Mouse (Mus musculus) left cerebral cortex, postnatal 4 days (tissue): ENCODE measurements around the gene Dntt. TPM values are rescaled to one million over a fixed set of nuclear protein-coding genes. Genes with fewer than 3 reads are reported as not detected.

Source experiments
- DNase-seq: peaks from one replicate; pipeline ENCODE4 v3.0.0-alpha.2; 2022
- intact Hi-C: fragments of 180-260 bp; cut with DNase I; formaldehyde crosslinking; loops from one replicate; pipeline ENCODE4 v1.15.1; 2025
- total RNA-seq, 2 experiments: library from RNA; stranded (reverse); gene quantifications; 2 replicates each; pipeline ENCODE4 v1.2.3; 2021

Dntt gene
- total RNA-seq, result under 1 TPM in 1 of 2 experiments, not detected in 1; 0.32 TPM

DNA sequence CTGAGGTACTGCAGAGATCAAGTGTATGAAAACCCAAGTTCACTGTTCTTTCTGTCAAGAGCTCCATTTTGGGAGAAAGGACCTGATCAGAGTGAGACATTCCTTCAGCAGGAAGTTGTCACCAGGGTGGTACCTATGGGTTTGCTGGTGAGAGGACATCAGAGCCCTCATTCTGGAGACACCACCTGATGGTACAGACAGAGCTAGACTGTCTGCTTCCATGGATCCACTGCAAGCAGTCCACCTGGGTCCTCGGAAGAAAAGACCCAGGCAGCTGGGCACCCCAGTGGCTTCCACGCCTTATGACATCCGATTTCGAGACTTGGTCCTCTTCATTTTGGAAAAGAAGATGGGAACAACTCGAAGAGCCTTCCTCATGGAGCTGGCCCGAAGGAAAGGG, at the start of gene Dntt:
Gene Dntt (plus strand): TSS at position 57 of the 400 bp plus-strand sequence.
- no peak for DNase-seq
- intact Hi-C loops, result no loop called here

DNA sequence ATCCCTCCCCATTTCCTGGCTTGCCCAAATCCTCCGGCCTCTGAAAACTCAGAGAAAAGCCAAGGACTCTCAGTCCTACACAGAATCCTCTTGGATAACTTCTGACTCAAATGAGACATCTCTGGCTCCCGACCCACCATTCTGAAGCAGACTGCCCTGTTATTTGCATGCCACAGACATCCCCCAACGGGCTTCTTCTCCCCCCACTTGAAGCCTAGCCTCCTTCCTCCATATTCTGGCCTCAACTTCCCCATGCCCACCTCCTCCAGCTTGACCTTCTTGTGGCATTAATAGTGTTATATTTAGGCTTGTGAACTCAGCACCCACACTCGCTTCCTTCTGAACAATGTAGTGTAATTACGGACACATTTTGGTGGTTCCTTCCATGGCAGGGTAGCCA, 48.4 kb upstream of the Dntt start:
- intact Hi-C loops, result no loop called here
- DNase-seq, result no peak

DNA sequence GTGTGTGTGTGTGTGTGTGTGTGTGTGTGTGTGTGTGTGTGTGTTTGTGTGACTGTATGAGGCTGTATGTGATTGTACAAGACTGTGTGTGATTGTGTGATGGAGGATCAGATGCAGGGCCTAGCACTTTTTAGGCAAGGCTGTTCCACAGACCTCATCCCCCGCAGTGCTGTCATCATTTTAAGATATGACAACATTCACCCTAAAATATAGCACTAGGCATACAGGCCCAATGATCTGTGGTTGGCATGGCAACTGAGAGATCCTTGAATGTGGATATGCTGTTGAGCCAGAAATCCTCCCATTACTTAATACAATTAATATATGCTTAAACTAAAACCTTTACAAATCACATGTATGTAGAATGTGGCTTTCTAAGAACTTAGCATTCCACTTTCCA, 44.5 kb upstream of the Dntt start:
- intact Hi-C loops, result no loop called here
- no peak for DNase-seq

- DNase-seq, result no peak
- intact Hi-C loops, result no loop called here
These were observed 40.2 kb upstream of the Dntt start for GRCm38 (mm10) chr19:40988856-40989255.

DNA sequence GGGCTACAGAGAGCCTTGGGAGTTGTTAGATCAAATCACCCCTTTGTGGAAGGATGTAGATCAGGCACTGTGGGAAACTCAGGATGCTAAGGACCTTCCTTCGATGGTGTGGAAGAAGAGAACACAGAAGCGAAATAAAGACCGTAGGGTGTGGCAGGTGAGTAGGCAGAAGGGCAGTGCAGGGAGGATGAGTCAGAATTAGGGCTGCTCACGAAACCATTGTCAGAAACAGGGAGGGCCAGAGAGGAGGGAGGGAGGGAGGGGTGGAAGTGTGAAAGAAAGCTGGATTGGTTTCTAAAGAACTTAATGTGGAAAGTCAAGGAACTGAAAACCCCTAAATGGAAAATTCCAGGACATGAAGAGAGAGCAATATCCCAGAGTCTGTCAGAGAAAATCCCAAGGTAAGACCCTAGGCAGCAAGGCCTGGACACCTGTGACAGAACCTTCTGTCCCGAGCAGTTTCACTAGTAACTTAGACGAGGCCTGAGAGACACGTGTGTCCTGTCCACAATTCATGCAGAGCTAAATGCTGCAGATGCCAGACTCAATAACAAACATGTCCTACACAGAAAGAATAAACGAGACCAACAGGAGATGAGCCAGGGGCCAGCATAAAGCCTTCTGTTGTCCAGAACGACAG, 39.0 kb upstream of the Dntt start:
- DNase-seq, result no peak
- intact Hi-C loops, result no loop called here

DNA sequence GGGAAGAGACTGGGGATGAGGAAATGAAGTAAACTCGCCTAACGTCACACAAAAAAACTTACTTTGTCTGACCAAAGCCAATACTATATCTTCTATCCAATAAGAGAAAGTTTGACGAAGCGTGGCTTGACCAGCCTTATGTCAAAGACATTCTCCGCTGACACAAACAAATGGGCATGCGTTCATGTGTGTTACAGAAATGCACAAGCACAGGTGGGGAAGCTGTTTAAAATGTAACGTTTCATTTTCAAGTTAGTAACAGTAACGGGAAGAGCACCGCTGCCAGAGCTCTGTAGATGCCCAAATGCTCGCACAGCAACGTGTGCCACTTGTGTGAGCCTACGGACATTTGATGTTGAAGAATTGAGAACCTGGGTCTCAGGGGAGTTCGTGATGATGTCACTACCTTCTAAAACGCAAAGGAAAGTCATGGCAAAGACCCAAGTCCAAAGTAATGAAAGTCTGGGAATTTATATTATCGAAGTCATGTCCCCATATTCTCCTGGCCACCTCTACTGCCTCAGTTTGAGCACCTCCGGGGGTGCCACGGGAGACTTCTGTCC, 38.2 kb upstream of the Dntt start:
- no peak for DNase-seq
- intact Hi-C loops, result no loop called here

GRCm38 (mm10) chr19:40991626-40992025, 37.4 kb upstream of the Dntt start:
- intact Hi-C loops, result no loop called here
- no peak for DNase-seq

DNA sequence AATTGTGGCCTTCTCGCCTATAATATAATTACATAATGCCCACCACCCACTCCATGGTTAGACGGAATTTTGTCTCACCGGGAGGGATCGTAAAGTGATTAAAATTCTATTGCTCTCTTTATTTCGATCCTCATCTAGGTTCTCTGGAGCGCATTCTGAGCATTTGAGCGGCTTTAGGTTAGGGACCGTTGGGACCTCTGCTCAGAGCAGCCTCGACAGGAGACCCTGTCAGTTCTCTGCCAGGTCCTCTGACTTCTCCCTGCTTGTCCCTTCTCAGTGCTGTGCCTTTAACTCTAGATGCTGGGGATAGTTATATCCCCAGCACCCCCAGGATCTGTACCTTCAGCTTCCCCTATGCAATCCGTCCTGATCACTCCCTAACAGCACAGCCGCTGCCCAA, 37.0 kb upstream of the Dntt start:
- DNase-seq, result no peak
- intact Hi-C loops, result no loop called here

DNA sequence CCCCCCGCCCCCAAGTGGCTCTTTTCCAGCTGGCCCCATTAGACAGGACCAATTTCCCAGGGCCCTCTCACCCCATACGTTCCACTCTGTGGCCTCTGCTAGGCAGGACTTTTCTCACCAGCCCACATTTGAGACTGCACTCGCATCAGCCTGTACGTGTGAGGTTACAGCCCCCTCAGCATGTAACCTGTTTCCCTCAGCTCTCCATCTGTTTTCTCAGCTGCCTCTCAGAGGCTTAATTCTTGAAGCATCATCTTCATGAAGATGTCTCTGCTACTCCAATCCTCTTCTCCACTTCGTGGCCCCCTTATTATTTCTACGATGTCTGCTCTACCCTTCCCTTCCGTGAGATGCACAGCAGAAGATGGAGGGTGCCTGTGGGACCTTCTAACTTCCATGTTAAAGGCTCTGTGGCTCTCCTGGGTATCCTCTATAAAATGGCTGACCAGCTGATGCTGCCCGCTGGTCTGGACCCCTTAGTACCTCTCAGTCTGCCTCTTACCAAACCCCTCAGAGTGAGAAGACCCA, 36.5 kb upstream of the Dntt start:
- intact Hi-C loops, result no loop called here
- DNase-seq, result no peak

GRCm38 (mm10) chr19:40993356-40993755, 35.7 kb upstream of the Dntt start:
- DNase-seq, result no peak
- intact Hi-C loops, result no loop called here

GRCm38 (mm10) chr19:40994057-40994585, 35.0 kb upstream of the Dntt start, which contains the start of gene Blnk:
Gene Blnk, minus strand, starts transcription at chr19:40994535.
- peak; percentile 13 for DNase-seq
- intact Hi-C loops, result no loop called here

DNA sequence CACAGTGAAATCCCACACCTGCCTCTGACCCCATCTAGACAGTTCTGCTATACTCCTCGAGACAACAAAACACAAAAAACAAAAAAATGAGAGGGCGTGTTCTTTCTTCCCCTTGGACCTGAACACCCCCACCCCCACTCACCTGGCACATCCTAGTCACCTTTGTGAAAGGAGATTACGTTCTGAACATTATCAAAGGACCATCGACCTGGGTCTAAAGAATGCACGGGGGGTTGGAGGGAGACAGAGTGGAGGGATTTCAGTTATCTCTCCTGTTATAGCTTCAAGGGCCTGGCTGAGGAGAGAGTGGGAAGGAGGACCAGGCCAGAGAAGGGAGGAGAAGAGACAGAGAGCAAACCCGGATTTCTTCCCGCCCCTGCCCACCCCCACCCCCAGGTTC, 34.2 kb upstream of the Dntt start:
- intact Hi-C loops, result no loop called here
- DNase-seq, result no peak

DNA sequence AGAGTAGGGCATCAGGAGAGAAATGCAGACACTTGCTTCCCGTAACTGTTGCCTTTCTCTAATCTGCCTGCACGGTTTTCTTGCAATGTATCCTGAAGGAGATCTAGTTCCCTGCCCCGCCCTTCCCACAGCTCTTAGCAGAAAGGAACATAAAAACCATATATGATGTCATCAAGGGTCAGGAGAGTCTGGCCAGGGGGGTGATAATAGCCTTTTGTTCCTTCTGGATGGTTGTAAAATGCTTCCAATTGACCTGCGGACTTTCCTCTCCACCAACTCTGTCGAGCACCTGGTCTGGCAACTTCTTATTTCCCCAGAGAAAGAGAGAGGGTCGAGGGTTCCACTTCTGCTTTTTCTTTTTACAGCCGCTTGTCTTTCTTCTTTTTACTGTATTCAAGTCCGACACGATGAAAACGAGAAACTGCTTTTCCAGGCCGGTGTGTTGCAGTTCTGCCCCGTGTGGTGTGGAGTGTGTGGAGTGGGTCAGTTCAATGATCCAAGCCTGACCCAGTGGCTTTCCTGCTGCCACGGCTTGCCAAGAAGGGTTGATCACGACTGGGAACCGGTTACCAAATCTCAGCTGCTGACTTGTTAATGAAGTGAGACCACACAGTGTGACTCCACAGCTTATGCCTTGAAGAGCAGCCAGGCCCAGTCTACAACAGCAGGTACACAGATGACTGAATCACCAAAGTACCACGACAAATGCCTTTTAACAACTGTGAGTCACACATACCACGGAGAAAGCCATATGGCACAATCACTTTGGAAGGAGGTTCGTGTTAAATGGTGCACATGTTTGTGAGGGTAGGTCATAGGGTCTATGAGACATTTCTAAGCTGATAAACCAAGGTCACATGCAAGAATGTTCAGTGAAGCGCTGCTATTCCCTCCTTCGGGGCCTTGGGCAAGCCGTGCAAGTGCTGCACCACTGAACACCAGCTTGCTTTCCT, 33.4 kb upstream of the Dntt start:
- intact Hi-C loops, result no loop called here
- peak; percentile 53 for DNase-seq

GRCm38 (mm10) chr19:40996722-40997121, 32.4 kb upstream of the Dntt start:
- intact Hi-C loops, result no loop called here
- DNase-seq, result no peak

- DNase-seq, result no peak
- intact Hi-C loops, result no loop called here
These were observed 30.5 kb upstream of the Dntt start for GRCm38 (mm10) chr19:40998469-40999170.

DNA sequence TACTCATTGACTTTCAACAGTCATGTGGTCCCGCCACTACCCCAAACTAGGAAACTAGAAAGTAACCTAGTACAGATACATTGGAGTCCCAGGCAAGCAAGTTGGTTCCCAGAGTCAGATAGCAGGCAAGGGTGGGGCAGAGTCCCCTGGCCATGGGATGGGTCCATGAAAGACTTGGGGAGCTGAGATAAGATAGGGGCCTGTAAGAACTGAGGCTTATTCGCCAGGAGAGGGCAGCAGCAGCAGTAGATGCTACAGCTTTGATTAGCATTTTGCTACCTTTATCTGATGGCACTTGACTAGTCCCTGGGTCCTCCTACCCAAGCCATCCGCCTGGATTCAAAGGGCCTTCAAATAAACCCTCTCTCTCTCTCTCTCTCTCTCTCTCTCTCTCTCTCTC, 29.5 kb upstream of the Dntt start:
- no peak for DNase-seq
- intact Hi-C loops, result no loop called here

DNA sequence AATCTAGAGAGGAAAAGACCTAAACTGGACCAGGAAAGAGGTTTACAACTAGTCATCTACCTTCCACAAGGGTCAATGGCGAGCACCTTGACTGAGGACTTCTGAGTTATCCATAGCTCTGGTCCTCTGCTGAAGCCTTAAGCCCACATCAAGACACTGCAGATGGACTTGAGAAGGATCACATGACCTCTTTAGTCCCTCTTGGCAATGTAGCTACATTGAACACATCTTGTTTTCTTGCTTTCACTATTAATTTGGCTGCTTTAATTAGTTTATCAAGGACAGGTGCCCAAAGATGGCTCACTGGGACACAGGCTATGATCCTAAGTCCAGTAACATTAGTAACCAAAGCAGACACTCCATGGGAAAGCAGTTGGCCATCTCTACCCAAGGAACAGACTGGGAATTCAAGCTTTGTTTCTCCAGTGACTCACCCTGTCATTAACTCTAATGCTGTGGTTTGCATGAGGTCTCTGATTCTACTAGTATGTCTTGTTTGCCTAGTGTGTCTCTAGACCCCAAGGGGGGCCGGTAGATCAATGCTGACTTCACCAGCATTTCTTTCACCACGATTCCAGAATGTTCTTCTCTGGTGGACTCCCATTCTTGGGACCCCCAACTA, 25.3 kb upstream of the Dntt start:
- intact Hi-C loops, result no loop called here

GRCm38 (mm10) chr19:41006621-41007020, 22.5 kb upstream of the Dntt start:
- DNase-seq, result no peak
- intact Hi-C loops, result no loop called here

More for the DNA sequence above, 25.3 kb upstream of the Dntt start:
- DNase-seq, result no peak

DNA sequence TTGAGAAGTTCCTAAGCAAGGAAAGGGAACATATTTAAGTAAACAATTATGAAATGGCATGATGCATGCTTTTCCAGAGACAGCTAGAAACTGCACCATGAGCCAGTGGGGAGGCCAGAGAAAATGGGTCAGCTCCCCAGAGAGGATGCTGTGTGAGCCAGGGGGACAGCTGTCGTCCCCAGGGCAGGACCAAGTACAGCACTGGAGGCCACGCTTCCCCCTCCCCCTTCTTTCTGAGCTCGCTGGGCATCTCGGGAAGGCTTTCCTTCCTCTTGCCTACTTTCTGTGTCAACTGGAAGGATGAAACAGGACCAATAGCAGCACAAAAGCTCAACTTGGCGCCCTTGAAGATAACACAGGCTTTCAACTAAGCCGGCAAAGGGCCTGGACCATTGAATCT, 21.7 kb upstream of the Dntt start:
- intact Hi-C loops, result no loop called here
- DNase-seq, result no peak

DNA sequence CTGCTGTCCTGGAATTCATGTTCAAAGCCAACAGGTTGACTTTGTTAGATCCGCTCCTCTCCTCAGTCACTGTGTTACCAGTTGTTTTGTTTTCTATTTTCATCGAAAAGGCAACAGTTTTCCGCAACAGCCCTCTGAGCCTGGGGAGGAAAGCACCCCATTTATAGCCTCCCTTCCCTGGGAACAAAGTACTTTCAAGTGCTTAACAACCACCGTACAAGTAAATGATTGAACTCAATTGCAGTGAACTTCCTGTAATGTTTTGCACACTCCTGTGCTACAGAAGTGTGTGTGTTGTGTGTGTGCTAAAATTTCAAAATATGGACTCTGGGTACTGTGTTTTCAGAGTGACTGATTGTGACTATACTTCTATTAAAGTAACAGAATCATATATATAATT, 21.3 kb upstream of the Dntt start:
- intact Hi-C loops, result no loop called here
- DNase-seq, result no peak
